Mouse (Mus musculus) midbrain, embryonic 14.5 days (tissue): ENCODE measurements around the gene Cnppd1. TPM values are rescaled to one million over a fixed set of nuclear protein-coding genes. Genes with fewer than 3 reads are reported as not detected.

Experiments
- ATAC-seq: fragments of 200-750 bp; cut with Nextera tagmentation; 2 replicates; pipeline ENCODE4 v1.8.0; 2017; ENCODE audit warnings: moderate number of reproducible peaks, moderate library complexity; ENCODE audit not compliant: low FRiP score, low TSS enrichment
- DNase-seq: peaks from one replicate; pipeline ENCODE4 v3.0.0-alpha.2; 2015
- H3K27ac ChIP-seq: fragments of 300-500 bp; sonication (generic); replicated peaks from 2 replicates; pipeline ENCODE4 v1.5.1; 2014; ENCODE audit warnings: mild to moderate bottlenecking, low read depth, low read length, moderate library complexity
- H3K27me3 ChIP-seq: fragments of 300-500 bp; sonication (generic); 2 replicates; pipeline ENCODE4 v1.6.1; 2014; ENCODE audit warnings: low read length, control low read depth, mixed read lengths; ENCODE audit not compliant: control insufficient read depth, insufficient read depth
- H3K36me3 ChIP-seq: fragments of 300-500 bp; sonication (generic); 2 replicates; pipeline ENCODE4 v1.6.1; 2014; ENCODE audit warnings: low read length, control low read depth; ENCODE audit not compliant: control insufficient read depth, insufficient read depth
- H3K4me1 ChIP-seq: fragments of 300-500 bp; sonication (generic); 2 replicates; pipeline ENCODE4 v1.6.1; 2014; ENCODE audit warnings: mild to moderate bottlenecking, antibody characterized with exemption, low read length, control low read depth; ENCODE audit not compliant: control insufficient read depth, insufficient read depth
- H3K4me2 ChIP-seq: fragments of 300-500 bp; sonication (generic); 2 replicates; pipeline ENCODE4 v1.6.1; 2014; ENCODE audit warnings: mild to moderate bottlenecking, low read length, moderate library complexity
- H3K4me3 ChIP-seq: fragments of 300-500 bp; sonication (generic); replicated peaks from 2 replicates; pipeline ENCODE4 v1.5.1; 2014; ENCODE audit warnings: low read depth, low read length
- H3K9ac ChIP-seq: fragments of 300-500 bp; sonication (generic); replicated peaks from 2 replicates; pipeline ENCODE4 v1.6.1; 2014; ENCODE audit warnings: mild to moderate bottlenecking, low read length, moderate library complexity
- H3K9me3 ChIP-seq: fragments of 300-500 bp; sonication (generic); 2 replicates; pipeline ENCODE4 v1.6.1; 2016; ENCODE audit warnings: low read length, control low read depth, mixed read lengths; ENCODE audit not compliant: control insufficient read depth
- WGBS: fragments of 180-500 bp; shearing (Covaris S2); extraction: QIAGEN DNeasy Blood & Tissue Kit; methylation state at CpG from one replicate; pipeline ENCODE4 v1.1.7; 2014; 5-methylcytosine and 5-hydroxymethylcytosine counted together
- polyA plus RNA-seq: library from polyadenylated mRNA; unstranded; fragments of >200 nt; fragmentation: Nextera tagmentation; extraction: Ambion mirVana; gene quantifications from 2 replicates; pipeline ENCODE4 v1.2.1, GENCODE M21; 2014

Cnppd1 gene
- polyA plus RNA-seq, 1 experiment from 2014 or later: 52.5 TPM

DNA sequence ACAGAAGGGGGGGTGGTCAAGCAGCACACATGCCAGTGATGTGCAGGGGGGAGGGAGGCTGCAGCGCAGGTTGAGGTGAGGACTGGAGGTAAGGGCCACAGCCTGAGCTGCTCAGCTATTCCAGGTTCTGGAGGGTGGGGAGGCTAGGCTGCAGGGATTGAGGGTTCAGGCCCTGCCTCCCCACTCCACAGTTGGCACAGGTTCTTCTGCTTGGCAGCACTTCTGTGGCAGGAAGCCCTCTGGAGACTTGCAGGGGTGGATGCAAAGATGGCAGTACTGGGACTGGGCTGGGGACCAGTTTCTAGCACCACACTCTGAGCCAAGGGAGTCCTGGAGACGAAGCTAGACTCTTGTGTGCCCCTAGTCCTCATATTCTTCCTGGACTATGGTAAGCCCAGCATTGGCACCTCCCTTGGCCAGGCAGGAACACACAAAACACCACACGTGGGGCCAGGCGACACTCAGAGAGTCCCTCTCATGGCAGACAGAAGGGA, 38.9 kb upstream of the Cnppd1 start:
- WGBS: 83% methylated on average over 4 of the region's 4 CpGs
- Histone ChIP-seq H3K4me1 (peaks cover 16% of the 10 kb centered on the region), H3K27me3 (no peaks in the 10 kb centered on the region), H3K27ac (no peak overlapping the region), H3K4me3 (no peak overlapping the region), H3K36me3 (peaks cover 62% of the 10 kb centered on the region), H3K4me2 (no peak overlapping the region), H3K9me3 (no peaks in the 10 kb centered on the region), H3K9ac (no peak overlapping the region)
- DNase-seq: no peak
- ATAC-seq: no peak

DNA sequence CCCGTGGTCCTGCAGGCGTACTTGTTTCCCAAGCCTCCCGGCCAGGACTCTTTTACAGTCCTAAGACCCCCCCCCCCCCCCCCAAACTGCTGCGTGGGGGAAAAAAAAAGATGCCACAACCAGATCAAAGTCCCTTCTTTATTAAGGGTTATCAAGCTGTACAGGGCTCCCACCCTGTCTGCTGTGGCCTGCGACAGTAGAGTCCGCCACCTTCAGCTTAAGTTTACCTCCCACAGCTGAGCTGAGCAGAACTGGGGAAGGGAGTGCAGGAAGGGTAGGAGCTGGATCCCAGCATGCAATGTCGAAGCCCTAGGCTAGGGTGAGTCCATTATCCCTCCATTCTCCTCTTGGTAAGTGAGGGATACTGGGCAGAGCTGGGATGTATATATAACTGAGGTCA, 38.2 kb upstream of the Cnppd1 start:
- Histone ChIP-seq H3K4me1 (peaks cover 16% of the 10 kb centered on the region), H3K9ac (no peak overlapping the region), H3K4me2 (peak overlapping the region; percentile 100), H3K9me3 (no peaks in the 10 kb centered on the region), H3K36me3 (peaks cover 62% of the 10 kb centered on the region), H3K27ac (0 out of 2 replicates have a peak overlapping the region, but pooled peaks have one; percentile 57), H3K27me3 (no peaks in the 10 kb centered on the region), H3K4me3 (peak overlapping the region; percentile 55)
- ATAC-seq (no peak), DNase-seq (no peak)
- WGBS: 31% methylated on average over 7 of the region's 7 CpGs

DNA sequence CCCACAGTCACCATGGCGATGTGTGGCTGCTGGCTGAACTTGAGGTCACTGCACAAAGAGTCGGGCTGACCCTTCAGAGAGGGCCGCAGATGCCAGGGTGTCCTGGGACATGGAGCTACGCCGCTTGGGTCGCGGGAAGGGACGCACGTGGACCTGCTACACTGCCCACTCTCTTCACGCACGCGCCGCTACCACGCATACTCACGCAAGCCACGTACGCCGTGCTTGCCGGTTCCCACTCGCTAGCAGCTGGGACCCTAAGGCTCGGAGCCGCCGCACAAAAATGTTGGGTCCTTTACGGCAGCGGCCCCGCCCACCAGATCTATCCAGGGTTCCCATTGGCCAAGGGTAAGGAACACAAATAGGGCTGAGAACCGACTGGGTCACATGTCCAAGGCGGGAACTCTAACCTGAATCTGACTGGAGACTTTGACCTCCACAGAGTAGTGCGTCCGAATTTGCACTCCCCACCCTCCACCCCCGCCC, 37.6 kb upstream of the Cnppd1 start, which contains the start of gene Abcb6:
Gene Abcb6 (minus strand): TSS at position 288 of the 486 bp plus-strand sequence.
- ATAC-seq: peak; percentile 94
- peak within 1 kb of the TSS; percentile 61 for H3K9ac ChIP-seq
- peaks cover 62% of the 10 kb centered on the region for H3K36me3 ChIP-seq
- DNase-seq: peak; percentile 96
- no peaks in the 10 kb centered on the region for H3K9me3 ChIP-seq
- peak within 1 kb of the TSS; percentile 100 for H3K4me2 ChIP-seq
- under 1% methylated on average over 31 of the region's 31 CpGs for WGBS
- H3K4me1 ChIP-seq: peaks cover 16% of the 10 kb centered on the region
- no peaks in the 10 kb centered on the region for H3K27me3 ChIP-seq
- peak within 1 kb of the TSS; percentile 57; the same call in 1 of the 2 replicates for H3K27ac ChIP-seq
- H3K4me3 ChIP-seq: peak within 1 kb of the TSS; percentile 55

- Histone ChIP-seq H3K4me3 (peak overlapping the region; percentile 55), H3K9ac (peak overlapping the region; percentile 61), H3K27me3 (no peaks in the 10 kb centered on the region), H3K4me2 (peak overlapping the region; percentile 100), H3K27ac (peak overlapping the region; percentile 57; the same call in 1 of the 2 replicates), H3K36me3 (peaks cover 60% of the 10 kb centered on the region), H3K4me1 (peaks cover 16% of the 10 kb centered on the region), H3K9me3 (no peaks in the 10 kb centered on the region)
- ATAC-seq: peak; percentile 7
- 6% methylated on average over 23 of the region's 23 CpGs for WGBS
- DNase-seq: peak; percentile 39
Measured at GRCm38 (mm10) chr1:75179334-75180104, 37.0 kb upstream of the Cnppd1 start.

DNA sequence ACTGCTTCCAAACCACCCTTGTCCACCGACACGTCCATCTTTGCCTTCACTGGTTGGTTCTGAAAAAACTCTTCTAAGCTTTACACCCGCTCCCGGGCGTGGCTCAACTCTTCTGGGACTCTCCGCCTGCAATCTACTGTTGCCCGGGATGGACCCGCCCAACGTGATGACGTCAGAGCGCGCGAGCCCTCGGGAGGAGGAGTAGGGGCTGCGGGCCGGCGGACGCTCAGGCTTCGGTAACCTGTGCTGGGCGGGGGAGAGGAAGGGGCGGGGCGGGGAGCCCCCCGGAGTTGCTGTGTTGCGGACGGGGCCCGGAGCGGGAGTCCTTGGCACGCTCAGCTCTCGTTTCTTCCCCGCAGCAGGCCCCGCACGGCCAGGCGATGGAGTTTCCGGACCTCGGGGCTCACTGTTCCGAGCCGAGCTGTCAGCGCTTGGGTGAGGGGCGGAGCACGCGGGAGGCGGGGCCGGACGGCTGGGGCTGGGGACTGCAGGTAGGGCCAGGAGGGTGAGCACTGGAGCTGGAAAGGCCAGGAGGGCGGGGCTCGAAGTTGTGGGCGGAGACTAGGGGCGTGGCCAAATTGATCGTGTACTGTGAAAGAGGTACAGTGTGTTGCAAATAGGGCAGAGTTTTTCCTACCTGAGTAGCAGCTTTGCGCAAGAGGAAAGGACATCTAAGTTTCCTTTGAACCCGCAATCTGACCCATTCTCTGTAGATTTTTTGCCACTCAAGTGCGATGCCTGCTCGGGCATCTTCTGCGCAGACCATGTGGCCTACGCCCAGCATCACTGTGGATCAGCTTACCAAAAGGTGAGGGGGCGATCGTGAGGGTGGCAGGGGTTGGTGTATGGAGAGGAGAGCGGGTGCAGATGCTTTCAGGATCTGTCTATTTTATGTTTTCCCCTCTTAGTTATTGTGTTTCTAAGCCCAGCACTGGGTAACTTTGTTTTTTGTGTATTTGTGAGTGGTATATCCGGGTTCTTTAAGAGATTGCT, 26.3 kb upstream of the Cnppd1 start, which contains the start of gene Zfand2b:
Gene Zfand2b (plus strand): TSS at position 175 of the 993 bp plus-strand sequence.
- H3K9ac ChIP-seq: peak within 1 kb of the TSS; percentile 59
- H3K9me3 ChIP-seq: no peaks in the 10 kb centered on the region
- H3K36me3 ChIP-seq: peaks cover 38% of the 10 kb centered on the region
- H3K4me2 ChIP-seq: peak within 1 kb of the TSS; percentile 72
- peak within 1 kb of the TSS; percentile 85 for H3K27ac ChIP-seq
- peak; percentile 95 for ATAC-seq
- no peaks in the 10 kb centered on the region for H3K27me3 ChIP-seq
- 1% methylated on average over 59 of the region's 59 CpGs for WGBS
- DNase-seq: peak; percentile 97
- H3K4me3 ChIP-seq: peak within 1 kb of the TSS; percentile 77
- peaks cover 7% of the 10 kb centered on the region for H3K4me1 ChIP-seq

DNA sequence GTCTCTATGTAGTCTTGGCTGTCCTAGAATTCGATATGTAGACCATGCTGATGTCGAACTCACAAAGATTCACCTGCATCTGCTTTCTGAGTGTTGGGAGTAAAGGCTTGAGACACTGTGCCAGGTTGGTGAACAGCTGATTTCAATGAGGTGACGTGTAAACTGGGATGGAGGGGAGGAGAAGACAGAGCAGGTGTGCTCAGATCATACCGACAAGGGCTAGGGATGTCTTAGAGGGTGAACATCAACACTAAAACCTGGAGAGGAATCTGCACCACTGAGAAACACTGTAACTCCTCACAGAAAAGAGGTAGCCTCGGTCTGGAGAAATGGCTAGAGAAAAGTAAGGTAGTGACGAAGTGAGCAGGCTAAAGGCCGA, 25.6 kb upstream of the Cnppd1 start:
- peak overlapping the region; percentile 77 for H3K4me3 ChIP-seq
- H3K27ac ChIP-seq: peak overlapping the region; percentile 85
- peak overlapping the region; percentile 34; the same call in 1 of the 2 replicates for H3K9ac ChIP-seq
- ATAC-seq (peak; percentile 25; the same call in 1 of the 2 replicates), DNase-seq (no peak)
- no peaks in the 10 kb centered on the region for H3K9me3 ChIP-seq
- peaks cover 7% of the 10 kb centered on the region for H3K4me1 ChIP-seq
- H3K4me2 ChIP-seq: peak overlapping the region; percentile 72
- H3K36me3 ChIP-seq: peaks cover 31% of the 10 kb centered on the region
- WGBS: 9% methylated on average over 7 of the region's 7 CpGs
- no peaks in the 10 kb centered on the region for H3K27me3 ChIP-seq

DNA sequence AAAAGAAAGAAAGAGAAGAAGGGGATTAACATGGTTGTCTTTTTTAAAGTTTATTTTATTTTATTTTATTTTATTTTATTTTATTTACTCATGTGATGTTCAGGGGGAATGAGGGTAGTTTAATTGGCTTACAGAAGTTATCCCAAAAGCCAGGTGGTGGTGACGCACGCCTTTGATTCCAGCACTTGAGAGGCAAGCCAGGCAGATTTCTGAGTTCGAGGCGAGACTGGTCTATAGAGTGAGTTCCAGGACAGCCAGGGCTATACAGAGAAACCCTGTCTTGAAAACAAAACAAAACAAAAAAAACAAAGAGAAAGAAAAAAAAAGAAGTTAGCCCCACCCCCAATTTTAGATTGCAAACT, 17.7 kb upstream of the Cnppd1 start:
- Histone ChIP-seq H3K4me3 (no peak overlapping the region), H3K36me3 (no peaks in the 10 kb centered on the region), H3K9ac (no peak overlapping the region), H3K27me3 (no peaks in the 10 kb centered on the region), H3K27ac (no peak overlapping the region), H3K4me1 (no peaks in the 10 kb centered on the region), H3K9me3 (no peaks in the 10 kb centered on the region), H3K4me2 (no peak overlapping the region)
- no peak for DNase-seq
- WGBS: 79% methylated on average over 4 of the region's 4 CpGs
- no peak for ATAC-seq

DNA sequence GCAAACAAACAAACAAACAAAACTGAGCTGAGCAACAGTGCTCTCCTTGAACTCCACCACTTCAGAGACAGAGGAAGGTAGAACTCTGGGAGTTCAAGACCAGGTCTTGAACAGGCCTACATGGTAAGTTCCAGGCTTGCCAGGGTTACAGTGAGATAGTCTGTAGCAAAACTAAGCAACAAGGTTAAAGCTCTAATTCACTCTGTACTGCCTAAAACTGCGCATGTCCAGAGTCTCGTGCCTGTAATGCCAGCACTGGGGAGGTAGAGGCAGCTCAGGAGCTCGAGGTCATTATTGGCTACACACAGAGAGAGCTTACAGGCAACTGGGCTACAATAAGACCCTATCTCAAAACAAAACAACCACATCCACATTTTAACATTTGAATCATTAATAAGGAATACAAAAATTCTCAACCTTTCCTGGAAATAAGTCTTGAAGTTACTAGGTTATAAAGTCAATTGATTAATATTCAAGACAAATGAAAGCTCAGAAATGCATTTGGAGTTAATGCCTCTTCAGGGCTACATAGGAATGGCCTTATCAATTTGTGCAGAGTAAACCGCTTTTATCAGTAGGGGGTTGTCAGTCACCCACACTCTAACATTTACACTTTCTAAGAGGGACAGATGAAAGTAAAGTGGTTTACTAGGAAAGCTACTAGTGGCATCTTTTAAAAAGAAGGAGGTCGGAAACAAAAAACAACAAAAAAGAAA, 17.2 kb upstream of the Cnppd1 start:
- no peaks in the 10 kb centered on the region for H3K36me3 ChIP-seq
- no peaks in the 10 kb centered on the region for H3K4me1 ChIP-seq
- DNase-seq (no peak), ATAC-seq (no peak)
- no peaks in the 10 kb centered on the region for H3K27me3 ChIP-seq
- no peak overlapping the region for H3K4me3 ChIP-seq
- no peak overlapping the region for H3K9ac ChIP-seq
- 70% methylated on average over 5 of the region's 5 CpGs for WGBS
- H3K4me2 ChIP-seq: no peak overlapping the region
- H3K9me3 ChIP-seq: no peaks in the 10 kb centered on the region
- no peak overlapping the region for H3K27ac ChIP-seq
